Mouse (Mus musculus) naive thymus-derived CD4-positive, alpha-beta T cell, adult 2 months (primary cell): ENCODE data around the gene Trim9.
A peak's percentile ranks its signal among the peaks of the same experiment; 100 is the strongest.

Experiments
- DNase-seq: peaks from one replicate; pipeline ENCODE4 v3.0.0-alpha.2; 2011; ENCODE audit warnings: low read depth

Trim9 gene

GRCm38 (mm10) chr12:70325826-70326225 lies 21.6 kb downstream of the Trim9 start:
- DNase-seq = no peak

GRCm38 (mm10) chr12:70322790-70323189 lies 24.6 kb downstream of the Trim9 start:
- DNase-seq = no peak

- no peak for DNase-seq
Observed at GRCm38 (mm10) chr12:70316147-70316546, 31.3 kb downstream of the Trim9 start.

DNA sequence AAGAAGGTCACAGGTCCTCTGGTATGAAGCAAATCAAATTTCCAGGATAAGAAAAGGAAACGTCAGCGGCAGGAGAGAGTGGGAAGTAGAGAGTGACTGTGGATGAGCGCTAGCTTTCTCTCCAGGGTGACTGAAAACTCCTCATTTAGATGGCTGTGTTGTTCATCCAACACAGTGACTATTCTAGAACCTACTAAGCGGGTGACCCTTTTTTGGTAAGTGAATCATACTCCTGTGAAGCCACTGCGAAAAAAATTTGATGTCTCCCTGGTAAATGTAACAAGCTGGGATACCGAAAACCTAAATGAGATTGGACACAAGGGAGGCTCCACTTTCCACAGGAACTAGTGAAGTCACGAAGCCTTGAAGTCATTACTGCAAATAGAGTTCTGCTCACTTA lies 39.5 kb downstream of the Trim9 start:
- no peak for DNase-seq

DNA sequence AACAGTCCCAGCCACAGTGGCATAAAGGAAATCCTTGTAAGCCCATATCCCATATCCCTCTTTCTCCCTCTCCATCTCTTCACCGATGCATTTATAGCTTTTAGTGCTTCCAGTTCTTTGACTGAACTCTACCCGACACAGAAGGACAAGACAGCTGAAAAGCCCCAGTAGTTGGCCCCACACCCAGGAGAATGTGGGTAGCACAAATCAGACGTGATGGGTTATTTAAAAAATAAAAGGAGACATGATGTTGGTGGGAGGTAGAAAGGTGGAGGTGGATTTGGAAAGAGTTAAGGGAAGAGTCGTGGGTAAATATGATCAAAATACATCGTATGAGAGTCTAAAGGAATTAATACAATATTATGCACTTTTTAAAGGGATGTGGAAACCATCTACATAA lies 40.4 kb downstream of the Trim9 start:
- DNase-seq = no peak

DNA sequence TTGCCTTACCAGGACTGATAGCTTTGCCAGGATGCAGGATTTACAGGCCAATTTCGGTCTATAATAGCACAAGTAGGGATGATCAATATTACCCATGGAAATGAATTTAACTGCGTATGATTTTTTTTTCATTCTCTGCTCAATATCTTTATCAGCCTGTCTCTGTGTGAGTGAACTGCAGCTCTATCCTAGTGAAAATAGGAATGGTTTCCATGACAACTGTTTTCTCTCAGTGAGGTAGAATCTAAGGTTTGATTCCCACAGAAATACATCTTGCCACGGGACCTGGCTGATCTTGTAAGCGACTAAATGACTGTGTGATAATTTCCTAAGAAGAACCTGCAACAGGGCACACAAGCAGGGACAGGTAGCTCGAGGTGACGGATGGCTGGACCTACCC lies 43.4 kb downstream of the Trim9 start:
- no peak for DNase-seq

GRCm38 (mm10) chr12:70303525-70303924 lies 43.9 kb downstream of the Trim9 start:
- no peak for DNase-seq

- DNase-seq = no peak
Observed at GRCm38 (mm10) chr12:70302022-70302720, 45.2 kb downstream of the Trim9 start.

DNA sequence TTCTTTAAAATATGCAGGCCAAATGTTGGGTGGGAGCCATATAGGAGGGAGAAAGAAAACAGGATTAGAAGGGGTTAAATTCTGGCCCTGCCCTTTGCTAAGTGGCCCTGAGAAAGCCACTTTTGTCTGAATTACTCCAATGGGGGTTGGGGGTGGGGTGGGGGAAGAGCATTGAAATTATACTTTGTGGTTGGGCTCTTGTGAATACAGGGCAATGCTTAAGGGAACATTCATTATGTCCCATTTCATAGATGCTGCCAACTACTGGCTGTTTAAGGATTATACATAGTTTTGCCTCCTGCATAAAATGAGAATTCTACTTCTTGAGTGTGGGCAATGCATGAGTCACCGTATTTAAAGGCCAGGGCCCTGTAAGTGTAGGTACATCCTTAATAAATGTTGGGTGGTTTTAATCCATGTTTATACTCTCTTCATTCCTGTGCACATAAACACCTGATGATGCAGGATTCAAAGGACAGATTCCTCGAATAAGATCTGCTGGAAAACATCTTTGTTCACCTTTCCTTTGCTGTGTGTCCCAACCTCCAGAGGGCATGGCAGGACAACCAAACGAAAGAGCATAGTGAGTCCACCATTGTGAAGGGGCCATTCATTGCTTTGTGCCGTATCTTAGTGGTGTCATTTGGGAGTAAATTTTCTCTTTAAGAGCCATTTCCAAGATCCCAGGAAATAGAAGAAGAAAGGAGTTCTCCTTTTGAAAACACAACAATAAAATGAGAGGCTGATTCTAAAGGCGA lies 53.3 kb downstream of the Trim9 start:
- no peak for DNase-seq

- DNase-seq = no peak
Observed at GRCm38 (mm10) chr12:70293165-70293926, 54.1 kb downstream of the Trim9 start.

GRCm38 (mm10) chr12:70285521-70285920 lies 61.9 kb downstream of the Trim9 start:
- no peak for DNase-seq

DNA sequence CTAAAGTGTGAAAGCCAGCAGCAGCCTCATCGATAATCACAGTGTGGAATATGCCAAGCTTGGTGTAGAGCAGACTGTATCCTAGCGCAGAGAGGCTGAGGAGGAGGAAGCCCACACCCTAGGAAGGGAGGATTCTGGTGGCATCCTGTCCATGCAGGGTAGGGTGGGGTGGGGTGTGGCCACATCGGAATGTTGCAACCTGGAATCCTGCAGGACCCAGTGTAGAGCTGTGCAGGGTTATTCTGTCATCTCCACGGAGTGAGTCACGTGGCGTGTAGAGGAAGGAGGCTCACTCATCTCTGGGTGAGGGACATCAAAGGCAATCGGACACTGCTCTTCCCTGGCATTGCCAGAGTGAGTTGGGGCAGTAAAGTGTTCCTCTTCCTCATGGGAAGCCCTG lies 62.4 kb downstream of the Trim9 start:
- DNase-seq = no peak

DNA sequence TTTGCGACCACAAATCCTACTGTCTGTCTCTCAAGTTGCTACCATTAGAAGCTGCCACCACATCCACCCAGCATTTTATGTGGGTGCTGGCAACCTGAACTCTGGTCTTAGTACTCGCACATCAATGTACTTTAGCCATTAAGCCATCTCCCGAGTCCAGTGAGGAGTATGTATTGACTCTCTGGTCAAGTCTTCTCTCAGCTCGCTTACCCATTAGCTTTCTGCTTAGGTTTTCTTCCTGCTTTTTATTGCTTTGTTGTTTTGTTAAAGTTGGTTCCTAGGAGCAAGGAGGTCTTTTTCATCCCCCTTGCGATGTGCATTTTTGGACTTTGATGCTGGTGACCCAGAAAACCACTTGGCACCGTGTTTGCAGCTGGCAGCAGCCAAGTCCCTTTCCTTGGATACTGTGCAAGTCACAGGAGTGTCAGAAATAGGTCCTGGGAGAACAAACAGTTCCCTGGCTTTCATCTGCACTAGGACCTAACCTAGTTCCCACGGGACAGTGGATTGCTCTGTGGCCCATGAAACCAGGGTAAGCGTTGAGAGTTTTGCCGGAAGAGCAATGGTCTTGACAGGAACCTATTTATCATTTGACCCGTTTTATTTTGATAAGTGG lies 64.2 kb downstream of the Trim9 start:
- DNase-seq = no peak

DNA sequence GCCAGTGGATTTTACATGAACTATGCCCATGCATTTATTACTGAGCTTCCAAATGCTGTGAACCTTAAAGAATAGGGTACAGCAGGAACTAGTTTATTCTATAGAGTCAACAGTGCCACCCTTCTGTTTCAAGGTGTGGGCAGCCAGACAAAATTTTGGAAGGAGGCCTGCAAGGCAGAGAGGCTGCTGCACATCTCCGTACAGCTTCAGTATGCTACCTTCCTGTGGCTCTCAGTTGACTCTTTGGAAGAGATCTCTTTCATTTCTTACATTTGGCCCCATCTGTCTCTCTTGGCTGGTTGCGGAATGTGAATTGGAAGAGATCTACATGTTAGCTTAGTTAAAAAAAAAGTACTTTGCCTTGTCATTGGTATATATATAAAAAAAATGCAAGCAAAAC lies 66.5 kb downstream of the Trim9 start:
- no peak for DNase-seq

GRCm38 (mm10) chr12:70280381-70280780 lies 67.0 kb downstream of the Trim9 start:
- peak; percentile 46 for DNase-seq

- no peak for DNase-seq
Observed at GRCm38 (mm10) chr12:70277071-70277939, 70.1 kb downstream of the Trim9 start.

- DNase-seq = no peak
Observed at GRCm38 (mm10) chr12:70269724-70270123, 77.7 kb downstream of the Trim9 start.

DNA sequence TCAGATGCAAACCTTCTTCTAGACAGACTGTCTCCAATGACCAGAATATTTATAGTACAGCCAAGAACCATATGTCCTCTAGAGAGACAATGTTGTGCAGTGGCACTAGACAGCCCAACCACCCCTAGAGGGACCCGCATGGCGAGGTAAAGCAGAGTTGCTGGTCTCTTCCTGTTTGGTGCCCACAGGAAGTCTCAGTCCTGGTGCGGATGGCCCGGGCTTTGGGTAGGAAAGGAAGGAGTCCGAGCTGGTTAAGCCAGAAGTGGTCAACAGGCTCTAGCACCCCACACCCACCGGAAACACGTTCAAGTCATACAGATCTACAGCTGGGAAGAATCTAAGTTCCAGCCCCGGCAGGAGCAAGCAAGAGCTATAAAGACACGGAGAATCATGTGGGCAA lies 80.1 kb downstream of the Trim9 start:
- DNase-seq = no peak

GRCm38 (mm10) chr12:70266494-70266931 lies 80.9 kb downstream of the Trim9 start:
- no peak for DNase-seq

- DNase-seq = no peak
Observed at GRCm38 (mm10) chr12:70263721-70264120, 83.7 kb downstream of the Trim9 start.

- no peak for DNase-seq
Observed at GRCm38 (mm10) chr12:70262271-70262953, 85.0 kb downstream of the Trim9 start.
